Mouse (Mus musculus) stomach, postnatal 0 days (tissue): ENCODE results near the gene 4930523C07Rik.

Experiments used
- CTCF ChIP-seq: IDR thresholded peaks from 2 replicates; pipeline ENCODE4 v1.5.1; 2016; ENCODE audit warnings: antibody characterized with exemption, low read depth, mild to moderate bottlenecking, moderate library complexity
- EP300 ChIP-seq: optimal IDR thresholded peaks from 2 replicates; pipeline ENCODE3; 2016; ENCODE audit warnings: antibody characterized with exemption

DNA sequence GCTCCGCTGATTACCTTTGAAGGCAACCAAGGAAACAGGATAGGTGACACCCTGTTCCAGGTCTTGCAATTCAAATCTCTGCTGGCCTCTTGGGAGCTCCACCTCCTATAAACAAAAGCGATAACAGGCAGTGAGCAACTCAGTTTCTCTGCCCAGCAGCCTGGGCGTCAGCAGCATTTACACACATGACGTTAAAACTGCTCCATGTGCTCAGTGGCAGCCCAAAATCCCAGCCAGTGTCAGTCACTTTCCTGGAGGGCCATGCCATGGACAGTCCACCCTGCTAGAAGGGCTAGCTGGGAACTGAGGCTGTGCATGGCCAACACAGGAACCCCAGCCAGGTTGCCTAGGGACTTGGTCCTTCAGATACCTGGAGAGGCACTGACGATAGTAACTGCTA lies 61.2 kb downstream of the 4930523C07Rik start:
- TF ChIP-seq CTCF (no peak), EP300 (no peak)
